Mouse (Mus musculus): ENCODE measurements around the gene Slc22a3. TPM values are rescaled to one million over a fixed set of nuclear protein-coding genes. Genes with fewer than 3 reads are reported as not detected.
A peak's percentile ranks its signal among the peaks of the same experiment; 100 is the strongest.

Slc22a3 gene
- polyA plus RNA-seq, 1 experiment from 2014 or later = 4.1 TPM

DNA sequence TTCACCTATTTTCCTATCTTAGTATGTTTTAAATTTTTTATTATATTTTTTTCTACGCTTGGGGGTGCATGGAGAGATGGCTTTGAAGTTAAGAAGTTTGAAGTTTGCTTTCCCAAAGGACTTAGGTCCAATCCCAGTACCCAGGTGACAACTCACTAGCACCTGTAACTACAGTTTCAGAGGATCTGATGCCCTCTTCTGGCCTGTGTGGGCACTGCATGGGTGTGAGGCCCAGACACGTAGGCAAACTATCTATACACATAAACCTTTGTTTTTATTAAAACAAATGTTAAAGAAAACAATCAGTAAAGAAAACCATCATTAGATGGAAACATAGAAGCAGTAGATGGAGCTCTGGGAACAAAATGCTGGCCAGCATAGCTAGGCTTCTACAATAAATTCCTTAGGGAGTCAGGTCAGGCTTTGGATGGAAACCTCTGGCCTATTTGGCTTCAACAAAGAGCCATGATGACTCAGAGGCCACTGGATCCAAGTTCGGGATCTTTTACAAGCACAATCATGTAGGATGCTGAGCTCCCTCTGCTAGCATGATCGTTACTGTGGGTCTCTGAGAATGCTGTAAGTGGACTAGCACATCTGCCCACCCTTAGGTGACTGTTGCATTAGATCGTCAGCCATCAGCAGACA is 52.2 kb downstream of the Slc22a3 start:
- Histone ChIP-seq H3K9ac (ENCODE audit: low read depth, low read length) (no peak overlapping the region), H3K9me3 (ENCODE audit: control insufficient read depth, low read length) (no peaks in the 10 kb centered on the region), H3K27ac (ENCODE audit: low read depth, low read length) (no peak overlapping the region), H3K36me3 (ENCODE audit: control insufficient read depth, insufficient read depth, low read length) (no peaks in the 10 kb centered on the region), H3K4me1 (replicated peaks; ENCODE audit: control insufficient read depth, insufficient read depth, low read length) (no peaks in the 10 kb centered on the region), H3K27me3 (replicated peaks; ENCODE audit: control insufficient read depth, insufficient read depth, low read length) (no peaks in the 10 kb centered on the region), H3K4me2 (no peak overlapping the region), H3K4me3 (ENCODE audit: low read depth, low read length) (no peak overlapping the region)
- 79% methylated on average over 5 of the region's 5 CpGs for WGBS
- DNase-seq (ENCODE audit: low spot score) (no peak), ATAC-seq (replicated peaks; ENCODE audit: low FRiP score) (no peak)

DNA sequence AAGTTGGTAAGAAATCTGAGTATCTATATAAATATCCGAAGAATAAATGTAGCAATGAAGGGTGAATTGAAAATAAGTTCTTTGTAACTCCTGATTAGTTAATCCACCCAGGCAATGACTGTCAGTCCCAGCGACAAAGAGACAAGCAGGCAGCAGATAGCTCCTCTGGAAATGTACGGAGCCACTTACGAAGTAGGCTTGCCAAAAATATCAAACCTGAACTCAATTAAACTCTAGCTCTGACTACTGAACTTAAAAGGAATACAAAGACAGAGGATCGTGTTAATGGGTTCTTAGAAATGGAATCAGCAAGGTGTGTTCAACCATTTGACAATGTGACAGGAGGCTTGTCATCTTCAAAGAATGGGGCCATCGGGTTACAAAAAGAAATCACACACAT is 53.8 kb downstream of the Slc22a3 start:
- H3K4me1 ChIP-seq (replicated peaks; ENCODE audit: control insufficient read depth, insufficient read depth, low read length) = no peaks in the 10 kb centered on the region
- no peak for ATAC-seq (replicated peaks; ENCODE audit: low FRiP score)

DNA sequence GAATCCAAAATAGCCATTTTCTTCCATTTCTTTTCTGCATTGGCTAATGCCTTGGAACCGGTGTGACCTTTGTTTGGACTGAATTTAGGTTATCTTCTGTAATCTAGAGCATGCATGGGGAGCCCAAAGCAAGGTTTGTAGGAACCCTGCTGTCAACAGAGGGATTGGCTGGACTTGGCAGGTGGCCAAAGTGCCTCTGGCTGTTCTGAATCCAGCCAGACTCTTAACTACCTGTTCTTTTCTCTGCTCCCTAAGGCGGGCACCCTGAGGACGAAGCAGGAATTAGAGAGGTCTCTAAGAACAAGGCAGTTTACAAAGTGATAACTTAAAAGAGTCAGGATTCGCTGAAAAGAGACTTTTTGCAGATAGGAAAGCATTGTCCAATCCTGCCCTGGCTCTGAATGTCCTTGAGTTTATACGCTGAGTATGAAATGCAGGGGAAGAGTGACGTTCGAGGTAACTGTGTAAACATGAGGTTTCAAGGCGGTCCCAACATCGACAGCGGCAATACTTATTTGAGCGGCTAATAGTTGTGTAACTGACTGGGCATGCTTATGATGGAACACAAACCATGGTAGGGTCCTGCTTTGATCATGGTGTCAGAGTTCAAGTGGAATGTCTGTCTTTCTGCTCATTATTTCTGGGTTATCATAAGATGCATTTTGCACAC is 54.5 kb downstream of the Slc22a3 start:
- Histone ChIP-seq H3K9ac (ENCODE audit: low read depth, low read length) (no peak overlapping the region), H3K9me3 (ENCODE audit: control insufficient read depth, low read length) (no peaks in the 10 kb centered on the region), H3K36me3 (ENCODE audit: control insufficient read depth, insufficient read depth, low read length) (no peaks in the 10 kb centered on the region), H3K27me3 (replicated peaks; ENCODE audit: control insufficient read depth, insufficient read depth, low read length) (no peaks in the 10 kb centered on the region), H3K4me2 (no peak overlapping the region), H3K27ac (ENCODE audit: low read depth, low read length) (no peak overlapping the region), H3K4me1 (replicated peaks; ENCODE audit: control insufficient read depth, insufficient read depth, low read length) (no peaks in the 10 kb centered on the region), H3K4me3 (ENCODE audit: low read depth, low read length) (no peak overlapping the region)
- ATAC-seq (replicated peaks; ENCODE audit: low FRiP score) (no peak), DNase-seq (ENCODE audit: low spot score) (no peak)
- WGBS = 75% methylated on average over 11 of the region's 11 CpGs

More for the DNA sequence above, 53.8 kb downstream of the Slc22a3 start:
- no peak overlapping the region for H3K4me2 ChIP-seq
- WGBS = 83% methylated on average over 6 of the region's 6 CpGs
- no peaks in the 10 kb centered on the region for H3K9me3 ChIP-seq (ENCODE audit: control insufficient read depth, low read length)
- no peaks in the 10 kb centered on the region for H3K36me3 ChIP-seq (ENCODE audit: control insufficient read depth, insufficient read depth, low read length)
- H3K4me3 ChIP-seq (ENCODE audit: low read depth, low read length) = no peak overlapping the region
- DNase-seq (ENCODE audit: low spot score) = no peak
- no peak overlapping the region for H3K9ac ChIP-seq (ENCODE audit: low read depth, low read length)
- no peak overlapping the region for H3K27ac ChIP-seq (ENCODE audit: low read depth, low read length)
- H3K27me3 ChIP-seq (replicated peaks; ENCODE audit: control insufficient read depth, insufficient read depth, low read length) = no peaks in the 10 kb centered on the region

DNA sequence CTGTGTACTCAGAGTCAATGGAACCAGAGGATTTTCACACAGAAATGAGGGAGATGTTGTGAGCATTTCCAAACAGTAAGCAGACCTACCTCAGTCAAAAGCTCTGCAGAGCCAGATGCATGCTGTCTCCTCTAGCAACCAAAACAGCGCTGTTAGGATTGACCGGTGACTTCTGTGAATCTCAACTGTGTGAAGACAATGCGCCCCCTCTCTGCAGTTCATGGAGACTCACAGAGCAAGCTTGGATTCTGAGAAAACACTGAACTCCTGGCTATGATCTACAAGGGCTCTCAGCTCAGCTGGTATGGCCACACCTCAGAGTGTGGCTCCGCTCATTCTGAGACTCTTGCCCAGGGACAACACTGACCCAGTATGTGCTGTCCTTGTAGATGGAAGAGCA is 56.3 kb downstream of the Slc22a3 start:
- H3K4me2 ChIP-seq = no peak overlapping the region
- no peak overlapping the region for H3K9ac ChIP-seq (ENCODE audit: low read depth, low read length)
- DNase-seq (ENCODE audit: low spot score) (no peak), ATAC-seq (replicated peaks; ENCODE audit: low FRiP score) (no peak; the same call in 1 of the 2 replicates)
- no peaks in the 10 kb centered on the region for H3K36me3 ChIP-seq (ENCODE audit: control insufficient read depth, insufficient read depth, low read length)
- no peaks in the 10 kb centered on the region for H3K27me3 ChIP-seq (replicated peaks; ENCODE audit: control insufficient read depth, insufficient read depth, low read length)
- H3K27ac ChIP-seq (ENCODE audit: low read depth, low read length) = no peak overlapping the region
- no peaks in the 10 kb centered on the region for H3K4me1 ChIP-seq (replicated peaks; ENCODE audit: control insufficient read depth, insufficient read depth, low read length)
- 69% methylated on average over 4 of the region's 4 CpGs for WGBS
- no peak overlapping the region for H3K4me3 ChIP-seq (ENCODE audit: low read depth, low read length)
- H3K9me3 ChIP-seq (ENCODE audit: control insufficient read depth, low read length) = no peaks in the 10 kb centered on the region

DNA sequence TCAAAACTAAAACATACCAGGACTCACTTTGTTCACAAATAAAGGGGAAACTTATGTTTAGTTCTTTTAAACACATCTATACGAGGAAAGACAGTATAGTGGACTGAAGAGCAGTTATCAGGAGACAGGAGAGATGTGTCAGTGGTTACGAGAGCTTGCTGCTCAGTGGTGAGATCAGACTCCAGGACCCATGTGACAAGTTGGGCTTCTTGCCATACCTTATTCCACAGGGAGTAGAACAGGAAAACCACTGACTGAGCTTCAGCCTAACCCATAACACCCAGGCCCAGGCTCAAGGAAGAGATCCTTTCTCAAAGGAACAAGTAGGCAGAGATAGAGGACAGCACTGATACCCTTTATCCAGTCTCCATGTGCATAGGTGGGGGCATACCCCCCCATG is 62.9 kb downstream of the Slc22a3 start:
- Histone ChIP-seq H3K36me3 (ENCODE audit: control insufficient read depth, insufficient read depth, low read length) (no peaks in the 10 kb centered on the region), H3K27ac (ENCODE audit: low read depth, low read length) (no peak overlapping the region), H3K4me2 (no peak overlapping the region), H3K4me3 (ENCODE audit: low read depth, low read length) (no peak overlapping the region), H3K9ac (ENCODE audit: low read depth, low read length) (no peak overlapping the region), H3K9me3 (ENCODE audit: control insufficient read depth, low read length) (no peaks in the 10 kb centered on the region), H3K4me1 (replicated peaks; ENCODE audit: control insufficient read depth, insufficient read depth, low read length) (no peaks in the 10 kb centered on the region), H3K27me3 (replicated peaks; ENCODE audit: control insufficient read depth, insufficient read depth, low read length) (no peaks in the 10 kb centered on the region)
- ATAC-seq (replicated peaks; ENCODE audit: low FRiP score) (no peak), DNase-seq (ENCODE audit: low spot score) (no peak)
- 78% methylated on average over 2 of the region's 2 CpGs for WGBS

DNA sequence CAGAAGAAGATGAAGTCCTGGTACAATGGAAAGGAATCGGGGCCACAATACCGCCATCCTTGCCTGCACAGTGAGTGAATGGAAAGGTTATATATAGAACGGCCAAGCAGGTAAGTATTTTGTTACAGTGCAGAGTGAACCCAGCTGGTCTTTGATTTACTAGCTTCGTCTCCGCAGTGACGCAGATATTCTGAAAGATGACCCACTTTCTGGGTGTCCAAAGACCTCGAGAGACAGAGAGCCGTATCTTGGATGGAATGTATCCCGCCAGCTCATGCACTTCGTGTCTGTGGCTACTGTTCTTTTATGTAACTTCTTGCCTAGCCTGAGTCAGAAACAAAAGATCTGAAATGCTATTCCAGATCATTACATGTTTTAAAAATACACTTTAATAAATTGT is 69.7 kb downstream of the Slc22a3 start:
- no peaks in the 10 kb centered on the region for H3K36me3 ChIP-seq (ENCODE audit: control insufficient read depth, insufficient read depth, low read length)
- WGBS = 85% methylated on average over 10 of the region's 10 CpGs

DNA sequence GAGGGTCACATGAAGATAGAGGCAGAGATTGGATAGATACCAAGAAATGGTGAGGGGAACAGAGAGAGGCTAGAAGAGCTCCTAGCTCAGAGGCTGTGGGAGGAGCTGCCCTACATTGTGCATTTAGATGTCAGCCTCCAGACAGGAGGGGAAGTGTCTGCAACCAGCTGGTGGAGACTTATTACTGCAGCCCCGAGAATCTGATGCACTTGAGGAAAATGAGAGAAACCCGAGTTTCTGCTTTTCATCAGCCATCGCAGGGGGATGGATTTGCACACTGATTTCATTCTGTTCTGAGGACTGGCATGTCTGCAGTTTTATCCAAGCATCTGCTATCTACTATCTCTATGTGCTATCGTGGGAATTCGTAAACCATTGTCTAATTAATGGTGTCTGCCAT is 75.8 kb downstream of the Slc22a3 start:
- Histone ChIP-seq H3K27ac (ENCODE audit: low read depth, low read length) (no peak overlapping the region), H3K4me1 (replicated peaks; ENCODE audit: control insufficient read depth, insufficient read depth, low read length) (peaks cover 6% of the 10 kb centered on the region), H3K36me3 (ENCODE audit: control insufficient read depth, insufficient read depth, low read length) (no peaks in the 10 kb centered on the region), H3K4me3 (ENCODE audit: low read depth, low read length) (no peak overlapping the region), H3K4me2 (no peak overlapping the region), H3K9ac (ENCODE audit: low read depth, low read length) (no peak overlapping the region), H3K27me3 (replicated peaks; ENCODE audit: control insufficient read depth, insufficient read depth, low read length) (no peaks in the 10 kb centered on the region), H3K9me3 (ENCODE audit: control insufficient read depth, low read length) (no peaks in the 10 kb centered on the region)
- DNase-seq (ENCODE audit: low spot score) (no peak), ATAC-seq (replicated peaks; ENCODE audit: low FRiP score) (no peak)
- WGBS = 57% methylated on average over 5 of the region's 5 CpGs

More for the DNA sequence above, 69.7 kb downstream of the Slc22a3 start:
- Histone ChIP-seq H3K9me3 (ENCODE audit: control insufficient read depth, low read length) (no peaks in the 10 kb centered on the region), H3K27ac (ENCODE audit: low read depth, low read length) (no peak overlapping the region), H3K9ac (ENCODE audit: low read depth, low read length) (no peak overlapping the region), H3K27me3 (replicated peaks; ENCODE audit: control insufficient read depth, insufficient read depth, low read length) (no peaks in the 10 kb centered on the region), H3K4me2 (no peak overlapping the region), H3K4me3 (ENCODE audit: low read depth, low read length) (no peak overlapping the region), H3K4me1 (replicated peaks; ENCODE audit: control insufficient read depth, insufficient read depth, low read length) (no peaks in the 10 kb centered on the region)
- no peak for DNase-seq (ENCODE audit: low spot score)
- no peak for ATAC-seq (replicated peaks; ENCODE audit: low FRiP score)

DNA sequence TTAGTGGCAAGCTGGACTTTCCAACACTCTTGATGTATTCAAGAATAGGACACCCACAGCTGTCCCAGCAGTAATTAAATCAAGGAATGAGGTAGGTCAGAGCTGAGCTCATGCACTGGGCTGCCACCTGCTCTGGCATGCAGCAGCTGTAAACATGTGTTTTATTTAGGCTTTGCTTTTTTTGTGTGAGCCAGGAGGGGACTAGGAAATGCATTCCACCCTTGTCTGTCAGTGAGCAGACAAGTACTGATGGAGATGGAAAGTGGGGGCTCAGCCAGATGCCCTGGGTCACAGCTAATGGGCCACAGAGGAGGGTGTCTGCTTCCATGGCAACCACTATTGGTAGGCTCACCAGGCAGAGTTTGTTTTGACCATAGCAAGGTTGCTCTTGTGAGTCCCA is 79.1 kb downstream of the Slc22a3 start:
- no peak for ATAC-seq (replicated peaks; ENCODE audit: low FRiP score)
- DNase-seq (ENCODE audit: low spot score) = no peak

DNA sequence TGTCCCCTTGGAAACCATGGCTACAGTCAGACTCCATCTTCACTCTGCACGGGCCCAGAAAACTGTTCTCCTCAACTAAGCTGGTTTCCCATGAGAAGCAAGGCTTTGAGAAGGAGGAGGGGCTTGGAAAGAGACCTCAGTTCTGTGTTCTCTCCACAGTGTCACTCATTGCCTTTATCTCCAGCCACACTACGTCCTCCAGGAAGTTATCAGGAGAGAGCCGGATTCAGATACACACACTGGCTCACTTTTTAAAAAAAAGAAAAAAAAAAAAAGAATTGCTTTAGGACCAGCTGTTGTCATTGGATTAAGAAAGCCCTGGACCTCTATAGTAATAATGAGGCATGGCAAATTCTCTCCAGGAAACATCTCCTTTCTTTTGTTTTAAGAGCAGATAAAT is 80.3 kb downstream of the Slc22a3 start:
- peaks cover 6% of the 10 kb centered on the region for H3K4me1 ChIP-seq (replicated peaks; ENCODE audit: control insufficient read depth, insufficient read depth, low read length)
- H3K9ac ChIP-seq (ENCODE audit: low read depth, low read length) = no peak overlapping the region
- H3K4me3 ChIP-seq (ENCODE audit: low read depth, low read length) = no peak overlapping the region
- no peak overlapping the region for H3K4me2 ChIP-seq
- H3K27ac ChIP-seq (ENCODE audit: low read depth, low read length) = no peak overlapping the region
- H3K9me3 ChIP-seq (ENCODE audit: control insufficient read depth, low read length) = no peaks in the 10 kb centered on the region
- no peaks in the 10 kb centered on the region for H3K27me3 ChIP-seq (replicated peaks; ENCODE audit: control insufficient read depth, insufficient read depth, low read length)
- WGBS = 10% methylated on average over 3 of the region's 3 CpGs
- H3K36me3 ChIP-seq (ENCODE audit: control insufficient read depth, insufficient read depth, low read length) = no peaks in the 10 kb centered on the region
- peak; percentile 94 for ATAC-seq (replicated peaks; ENCODE audit: low FRiP score)
- no peak for DNase-seq (ENCODE audit: low spot score)

More for the DNA sequence above, 79.1 kb downstream of the Slc22a3 start:
- peaks cover 6% of the 10 kb centered on the region for H3K4me1 ChIP-seq (replicated peaks; ENCODE audit: control insufficient read depth, insufficient read depth, low read length)
- H3K4me2 ChIP-seq = no peak overlapping the region
- H3K9ac ChIP-seq (ENCODE audit: low read depth, low read length) = no peak overlapping the region
- H3K27ac ChIP-seq (ENCODE audit: low read depth, low read length) = no peak overlapping the region
- H3K36me3 ChIP-seq (ENCODE audit: control insufficient read depth, insufficient read depth, low read length) = no peaks in the 10 kb centered on the region
- H3K27me3 ChIP-seq (replicated peaks; ENCODE audit: control insufficient read depth, insufficient read depth, low read length) = no peaks in the 10 kb centered on the region
- H3K4me3 ChIP-seq (ENCODE audit: low read depth, low read length) = no peak overlapping the region
- H3K9me3 ChIP-seq (ENCODE audit: control insufficient read depth, low read length) = no peaks in the 10 kb centered on the region
